Comparison of ENCODE assay signal across 9 mouse cellular contexts in the genomic region with DNA sequence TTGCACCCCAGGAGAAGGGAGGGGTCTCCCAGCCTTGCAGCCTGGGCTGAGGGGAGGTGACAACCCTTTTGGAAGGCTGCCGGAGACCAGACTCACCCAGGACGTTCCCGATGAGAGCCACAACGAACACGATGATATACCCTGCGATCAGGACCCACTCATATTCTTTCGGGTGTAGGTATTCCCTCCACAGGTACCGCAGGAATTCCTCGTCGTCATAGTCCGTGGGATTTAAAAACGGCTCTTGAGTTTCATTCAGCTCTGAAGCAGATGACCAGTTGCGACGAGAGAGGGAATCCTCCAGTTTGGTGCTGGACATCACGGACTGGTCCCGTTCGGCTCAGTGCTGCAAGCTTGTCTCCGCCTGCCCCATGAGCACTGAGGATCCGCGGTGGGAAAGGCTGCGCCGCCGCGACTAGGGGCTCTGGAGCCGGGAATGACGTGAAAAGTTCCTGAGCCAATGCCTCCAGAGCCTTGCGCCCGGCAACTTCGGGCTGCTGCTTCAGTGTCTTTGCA. TPM values are rescaled to one million over a fixed set of nuclear protein-coding genes. Genes with fewer than 3 reads are reported as not detected.
DNase-seq lines count a peak whose midpoint lies in the region; ATAC-seq and TF ChIP-seq lines count a peak whose summit lies in the region.
"Had no signal": no experiment of that assay in that cellular context is flagged by ENCODE, and none has a peak within 500 bp of the region (broad histone marks: within the 10 kb centered on the region; RNA-seq: fewer than 3 reads in every experiment).

No protein-coding gene starts in this region.

- peak overlapping the region; percentile 43 to 47 for H3K4me3 ChIP-seq in heart, embryonic 14.5 days (ENCODE audit: control insufficient read depth in 1 of 2, insufficient read depth in 1 of 2, low read depth in 1 of 2, low read length in 2 of 2)
- H3K4me3 ChIP-seq in embryonic facial prominence, embryonic 13.5 days: peak overlapping the region; percentile 52
- H3K4me3 ChIP-seq in liver, embryonic 14.5 days (ENCODE audit: insufficient read depth in 1 of 2, low read depth in 2 of 2, low read length in 2 of 2): peak overlapping the region; percentile 2 to 12; a peak in 1 of 4 replicates

- TF ChIP-seq CTCF in liver, embryonic 14.5 days (IDR thresholded peaks at IDR 0.05; ENCODE audit: low read depth): no peak

- no peak for DNase-seq in heart, adult 9 months (ENCODE audit: low spot score in 2 of 2)
- DNase-seq in R1 (ENCODE audit: low read depth, low spot score): peak; percentile 61
- DNase-seq in hindlimb bud, embryonic 11.5 days (ENCODE audit: extremely low spot score, low read depth, low spot score): peak; percentile 10
- DNase-seq in liver, embryonic 14.5 days (ENCODE audit: low read depth in 3 of 3, low spot score in 3 of 3): no peak
- DNase-seq in right cerebral cortex, postnatal 14 days: peak; percentile 45
- no peak for DNase-seq in thymus, adult 18-20 months

- H3K36me3 ChIP-seq in heart, embryonic 14.5 days (ENCODE audit: control insufficient read depth, insufficient read depth, low read length): no peaks in the 10 kb centered on the region
- no peaks in the 10 kb centered on the region for H3K36me3 ChIP-seq in embryonic facial prominence, embryonic 13.5 days
- H3K36me3 ChIP-seq in liver, embryonic 14.5 days (replicated peaks; ENCODE audit: control insufficient read depth, insufficient read depth, low read depth): no peaks in the 10 kb centered on the region

- no peak for TF ChIP-seq EP300 in liver, embryonic 14.5 days (IDR thresholded peaks at IDR 0.05; ENCODE audit: low read depth)

- no peak overlapping the region for H3K27ac ChIP-seq in heart, embryonic 14.5 days (replicated peaks in 1 of 2; ENCODE audit: control insufficient read depth in 1 of 2, insufficient read depth in 1 of 2, low read depth in 2 of 2, low read length in 2 of 2)
- H3K27ac ChIP-seq in embryonic facial prominence, embryonic 13.5 days: no peak overlapping the region
- H3K27ac ChIP-seq in liver, embryonic 14.5 days: no peak overlapping the region

- peak overlapping the region; percentile 84 for H3K4me2 ChIP-seq in heart, embryonic 14.5 days (ENCODE audit: low read length)
- H3K4me2 ChIP-seq in embryonic facial prominence, embryonic 13.5 days: peak overlapping the region; percentile 90
- peak overlapping the region; percentile 29 for H3K4me2 ChIP-seq in liver, embryonic 14.5 days (ENCODE audit: low read depth)

- peaks cover 6% of the 10 kb centered on the region; the same call in 1 of the 2 replicates for H3K27me3 ChIP-seq in heart, embryonic 14.5 days (ENCODE audit: control insufficient read depth, insufficient read depth, low read length)
- H3K27me3 ChIP-seq in embryonic facial prominence, embryonic 13.5 days: peaks cover 45% of the 10 kb centered on the region
- H3K27me3 ChIP-seq in liver, embryonic 14.5 days (ENCODE audit: control insufficient read depth, insufficient read depth, low read length): peaks cover 20% of the 10 kb centered on the region

- no peak overlapping the region for H3K9ac ChIP-seq in heart, embryonic 14.5 days (ENCODE audit: low read length)
- H3K9ac ChIP-seq in embryonic facial prominence, embryonic 13.5 days: peak overlapping the region; percentile 58
- no peak overlapping the region for H3K9ac ChIP-seq in liver, embryonic 14.5 days (replicated peaks)

- ATAC-seq in heart, embryonic 14.5 days (ENCODE audit: insufficient number of reproducible peaks, insufficient read depth, low FRiP score, low read depth): no peak
- 0 out of 2 replicates have a peak, but pooled peaks have one; percentile 26 for ATAC-seq in embryonic facial prominence, embryonic 13.5 days (ENCODE audit: insufficient number of reproducible peaks, insufficient read depth, low FRiP score, low TSS enrichment, low read depth)
- no peak for ATAC-seq in liver, embryonic 14.5 days (ENCODE audit: insufficient read depth)

- H3K4me1 ChIP-seq in heart, embryonic 14.5 days (ENCODE audit: control insufficient read depth in 2 of 2, insufficient read depth in 2 of 2, low read length in 2 of 2): peaks cover 3 to 8% of the 10 kb centered on the region in 2 experiments; a peak in 2 of 4 replicates
- H3K4me1 ChIP-seq in embryonic facial prominence, embryonic 13.5 days: peaks cover 9% of the 10 kb centered on the region
- no peaks in the 10 kb centered on the region for H3K4me1 ChIP-seq in liver, embryonic 14.5 days (replicated peaks; ENCODE audit: control insufficient read depth in 2 of 2, insufficient read depth in 2 of 2, low read length in 1 of 2)

- 1% methylated on average over 29 of the region's 29 CpGs for WGBS in heart, embryonic 14.5 days
- under 1% methylated on average over 29 of the region's 29 CpGs for whole genome bisulfite sequencing in embryonic facial prominence, embryonic 13.5 days
- WGBS in liver, embryonic 14.5 days (ENCODE audit: insufficient replicate concordance): 3% methylated on average over 29 of the region's 29 CpGs

- no peaks in the 10 kb centered on the region for H3K9me3 ChIP-seq in heart, embryonic 14.5 days (ENCODE audit: control insufficient read depth, low read length)
- H3K9me3 ChIP-seq in embryonic facial prominence, embryonic 13.5 days: no peaks in the 10 kb centered on the region
- H3K9me3 ChIP-seq in liver, embryonic 14.5 days (ENCODE audit: control insufficient read depth, low read length): no peaks in the 10 kb centered on the region

RNA-seq across cellular contexts. Expression of a gene that starts 0.4 kb away (rescaled TPM):
- polyA plus RNA-seq in heart, embryonic 14.5 days (2014; fragmentation: Nextera tagmentation; extraction: Ambion mirVana): 0.09 and 0.28 TPM in 2 replicates
- polyA plus RNA-seq in embryonic facial prominence, embryonic 13.5 days (2015; fragmentation: Nextera tagmentation; extraction: Ambion mirVana): 1.5 and 2.1 TPM in 2 replicates
- polyA plus RNA-seq in liver, embryonic 14.5 days (2012; rRNA removed): 0.01 and 0.02 TPM in 2 replicates
- not detected in 2 replicates for polyA plus RNA-seq in liver, embryonic 14.5 days (2014; fragmentation: Nextera tagmentation; extraction: Ambion mirVana)
- polyA plus RNA-seq: large intestine, adult 2 months had no signal

Comparison
In these comparisons a context has a peak if more than half of its experiments do, and no peak if none do; other contexts are left out.
1. H3K4me2 ChIP-seq: peak in every context shown above with its lines; median percentile 90 in embryonic facial prominence, embryonic 13.5 days; 84 in heart, embryonic 14.5 days; 29 in liver, embryonic 14.5 days.
2. DNase-seq: peak in R1 (single experiment), hindlimb bud, embryonic 11.5 days (single experiment) and right cerebral cortex, postnatal 14 days (single experiment); none in heart, adult 9 months (0 of 2), liver, embryonic 14.5 days (0 of 3) and thymus, adult 18-20 months (0 of 2).
3. Peak in every context shown above with its lines, with median percentiles within 50 percentile points of each other: H3K4me3 ChIP-seq.